Mouse (Mus musculus): ENCODE data around the gene Psme1.

The Psme1 gene

GRCm38 (mm10) chr14:55603633-55604576 lies 26.0 kb downstream of the Psme1 start:
- DNase-seq, result peak; percentile 96

DNA sequence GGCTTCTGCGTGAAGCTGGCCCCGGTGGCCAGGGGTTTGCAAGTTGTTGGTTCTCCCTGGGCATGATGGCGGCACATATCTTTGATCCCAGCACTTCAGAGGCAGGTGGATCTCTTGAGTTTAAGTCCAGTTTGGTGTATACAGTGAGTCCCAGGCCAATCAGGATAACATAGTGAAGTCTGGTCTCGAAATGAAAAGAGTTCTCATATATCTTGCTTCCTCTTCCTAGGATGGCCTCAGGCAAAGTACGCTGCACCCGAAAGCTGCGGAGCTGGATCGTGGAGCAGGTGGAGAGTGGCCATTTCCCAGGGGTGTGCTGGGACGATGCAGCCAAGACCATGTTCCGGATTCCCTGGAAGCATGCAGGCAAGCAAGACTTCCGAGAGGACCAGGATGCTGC lies 26.9 kb downstream of the Psme1 start:
- DNase-seq, result peak in 1 of 2 experiments; percentile 36

DNA sequence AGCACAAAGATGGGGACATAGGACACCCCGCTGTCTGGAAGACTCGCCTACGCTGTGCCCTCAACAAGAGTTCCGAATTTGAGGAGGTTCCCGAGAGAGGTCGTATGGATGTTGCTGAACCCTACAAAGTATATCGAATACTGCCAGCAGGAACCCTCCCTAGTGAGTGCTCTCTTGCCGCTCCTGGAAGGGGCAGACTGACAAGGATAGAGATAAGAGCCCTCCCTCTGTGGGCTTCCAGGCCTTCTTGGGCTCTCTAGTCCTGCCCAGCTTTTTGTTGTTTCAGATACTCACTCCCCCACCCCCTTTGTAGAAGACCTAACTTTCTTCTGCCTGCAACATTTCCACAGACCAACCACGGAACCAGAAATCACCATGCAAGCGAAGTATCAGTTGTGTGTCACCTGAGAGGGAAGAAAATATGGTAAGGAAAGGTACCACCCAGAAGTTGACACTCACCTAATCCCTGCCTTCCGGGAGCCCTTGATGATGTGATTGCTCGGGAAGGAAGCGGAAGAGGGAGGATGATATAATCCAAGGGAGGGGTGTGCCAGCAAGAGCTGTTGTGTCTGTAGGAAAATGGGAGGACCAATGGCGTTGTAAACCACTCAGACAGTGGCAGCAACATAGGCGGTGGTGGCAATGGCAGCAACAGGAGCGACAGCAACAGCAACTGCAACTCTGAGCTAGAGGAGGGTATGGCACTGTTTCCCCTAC lies 28.0 kb downstream of the Psme1 start:
- no peak for DNase-seq

DNA sequence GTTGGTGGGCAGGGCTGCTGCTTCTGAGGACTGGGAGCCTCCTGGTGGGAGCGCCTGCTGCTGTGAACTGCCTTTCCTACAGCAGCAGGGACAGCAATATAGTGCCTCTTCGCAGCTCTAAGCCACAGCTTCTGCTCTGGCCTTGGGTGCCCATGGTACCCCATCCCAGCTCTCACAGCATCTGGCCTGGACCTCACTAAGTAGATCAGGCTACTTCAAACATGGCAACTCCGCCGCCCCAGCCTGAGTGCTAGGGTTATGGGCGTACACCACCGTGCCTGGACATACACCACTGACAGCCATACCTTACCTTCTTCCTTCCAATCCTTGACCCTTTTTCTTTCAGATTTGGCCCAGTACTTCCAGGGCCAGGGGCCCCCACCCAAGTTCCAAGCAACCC lies 30.4 kb downstream of the Psme1 start:
- DNase-seq, result peak in 1 of 2 experiments; percentile 34

- peak in 1 of 2 experiments; percentile 32 for DNase-seq
These were observed 35.4 kb downstream of the Psme1 start for GRCm38 (mm10) chr14:55613346-55613745.

GRCm38 (mm10) chr14:55614565-55615178 lies 36.7 kb downstream of the Psme1 start:
- no peak for DNase-seq

- DNase-seq, result no peak
These were observed 38.0 kb downstream of the Psme1 start for GRCm38 (mm10) chr14:55615876-55616275.

- DNase-seq, result no peak
These were observed 38.9 kb downstream of the Psme1 start for GRCm38 (mm10) chr14:55616844-55617243.

GRCm38 (mm10) chr14:55617822-55618221 lies 39.9 kb downstream of the Psme1 start, which contains the start of gene Rec8:
Gene Rec8, plus strand, starts transcription at chr14:55618037.
- peak; percentile 50 to 82 for DNase-seq

GRCm38 (mm10) chr14:55618486-55619195 lies 40.7 kb downstream of the Psme1 start:
- peak in 1 of 2 experiments; percentile 29 for DNase-seq

- DNase-seq, result no peak
These were observed 50.3 kb downstream of the Psme1 start for GRCm38 (mm10) chr14:55628077-55628827.

- peak; percentile 56 to 76 for DNase-seq
These were observed 51.4 kb downstream of the Psme1 start for GRCm38 (mm10) chr14:55629312-55629711.

All from kidney, postnatal 25 days (tissue).